Mouse (Mus musculus) cerebellum, adult 2 months (tissue): Measurements from ENCODE around the gene Tmem178b.

Experiments used
- CTCF ChIP-seq: fragments of 200-500 bp; IDR thresholded peaks from 2 replicates; pipeline ENCODE4 v1.5.1; 2011; ENCODE audit warnings: low read depth, mild to moderate bottlenecking, control low read depth, low read length, moderate library complexity, borderline replicate concordance; ENCODE audit not compliant: insufficient read depth
- POLR2A ChIP-seq: fragments of 200-500 bp; IDR thresholded peaks from 2 replicates; pipeline ENCODE4 v1.6.1; 2011; ENCODE audit warnings: low read length, control low read depth, borderline replicate concordance; ENCODE audit not compliant: insufficient read depth

DNA sequence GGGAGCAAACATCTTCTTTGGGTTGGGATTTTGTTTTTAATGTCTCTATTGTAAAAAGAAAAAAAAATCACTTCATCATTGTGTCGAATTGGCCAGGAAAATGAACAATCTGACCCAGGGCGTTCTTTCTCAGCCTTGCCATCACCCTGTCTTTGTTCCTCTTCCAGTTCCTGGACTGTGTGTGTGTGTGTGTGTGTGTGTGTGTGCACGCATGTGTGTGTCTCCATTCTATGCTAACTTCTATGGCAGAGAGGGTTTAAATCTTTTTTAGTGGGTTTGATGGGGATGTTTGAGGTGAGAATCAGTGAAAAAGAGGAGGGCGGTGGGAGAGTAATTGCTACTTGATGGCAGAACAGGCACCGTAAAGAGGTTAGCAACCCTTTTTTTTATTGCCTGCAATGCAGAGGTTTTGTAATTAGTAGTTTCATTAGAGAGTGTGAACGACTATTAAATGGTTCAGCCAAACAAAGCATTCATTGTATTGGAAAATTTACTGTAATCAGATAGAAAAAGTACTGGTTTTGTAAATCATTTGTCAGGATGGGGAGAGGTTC lies 30.2 kb downstream of the Tmem178b start:
- TF ChIP-seq POLR2A = no peak
- no peak for TF ChIP-seq CTCF
